Comparison of ENCODE assay signal across 11 mouse cellular contexts in genomic region chr13:99484905-99485304, GRCm38 (mm10). TPM values are rescaled to one million over a fixed set of nuclear protein-coding genes. Genes with fewer than 3 reads are reported as not detected.
A peak's percentile ranks its signal among the peaks of the same experiment; 100 is the strongest.
DNase-seq lines count a peak whose midpoint lies in the region; ATAC-seq and TF ChIP-seq lines count a peak whose summit lies in the region.
"Had no signal": no experiment of that assay in that cellular context is flagged by ENCODE, and none has a peak within 500 bp of the region (broad histone marks: within the 10 kb centered on the region; RNA-seq: fewer than 3 reads in every experiment).

No protein-coding gene starts in this region.

- H3K4me3 ChIP-seq in lung, embryonic 14.5 days (ENCODE audit: low read depth, low read length) = no peak overlapping the region
- H3K4me3 ChIP-seq in forebrain, postnatal 0 days (ENCODE audit: low read depth, low read length) = no peak overlapping the region
- H3K4me3 ChIP-seq: liver, embryonic 12.5 days had no signal

- H3K36me3 ChIP-seq in lung, embryonic 14.5 days (ENCODE audit: insufficient read depth) = no peaks in the 10 kb centered on the region
- H3K36me3 ChIP-seq in forebrain, postnatal 0 days (ENCODE audit: insufficient read depth) = peaks cover 16% of the 10 kb centered on the region; the same call in 1 of the 2 replicates
- H3K36me3 ChIP-seq: liver, embryonic 12.5 days had no signal

- H3K9me3 ChIP-seq in lung, embryonic 14.5 days (ENCODE audit: low read depth, low read length) = no peaks in the 10 kb centered on the region
- no peaks in the 10 kb centered on the region for H3K9me3 ChIP-seq in forebrain, postnatal 0 days (ENCODE audit: low read length)
- H3K9me3 ChIP-seq: liver, embryonic 12.5 days had no signal

- H3K4me2 ChIP-seq in lung, embryonic 14.5 days = no peak overlapping the region
- no peak overlapping the region for H3K4me2 ChIP-seq in forebrain, postnatal 0 days (ENCODE audit: low read depth)
- H3K4me2 ChIP-seq: liver, embryonic 12.5 days had no signal

- no peak overlapping the region for H3K9ac ChIP-seq in lung, embryonic 14.5 days
- H3K9ac ChIP-seq in forebrain, postnatal 0 days = no peak overlapping the region
- H3K9ac ChIP-seq: liver, embryonic 12.5 days had no signal

- no peaks in the 10 kb centered on the region for H3K4me1 ChIP-seq in lung, embryonic 14.5 days (ENCODE audit: insufficient read depth)
- H3K4me1 ChIP-seq in forebrain, postnatal 0 days (ENCODE audit: insufficient read depth) = peaks cover 19% of the 10 kb centered on the region
- H3K4me1 ChIP-seq: liver, embryonic 12.5 days had no signal

- peak overlapping the region; percentile 46; the same call in 1 of the 2 replicates for H3K27ac ChIP-seq in lung, embryonic 14.5 days (ENCODE audit: low read depth)
- peak overlapping the region; percentile 45; the same call in 1 of the 2 replicates for H3K27ac ChIP-seq in forebrain, postnatal 0 days (ENCODE audit: low read depth, low read length)
- H3K27ac ChIP-seq: liver, embryonic 12.5 days had no signal

- no peak for DNase-seq in frontal cortex, postnatal 14 days (ENCODE audit: low spot score in 2 of 2)
- DNase-seq in lung, embryonic 14.5 days = no peak
- no peak for DNase-seq in lung, postnatal 4 days
- DNase-seq in forebrain, postnatal 0 days = no peak
- DNase-seq in testis, postnatal 10 days (ENCODE audit: low spot score) = peak; percentile 67
- DNase-seq in kidney, adult 18-20 months = no peak
- DNase-seq in thymus, postnatal 36 days = no peak
- DNase-seq: adrenal gland, postnatal 14 days; B cell, adult 2 months had no signal

- H3K27me3 ChIP-seq in lung, embryonic 14.5 days (ENCODE audit: insufficient read depth, low read length) = no peaks in the 10 kb centered on the region
- no peaks in the 10 kb centered on the region for H3K27me3 ChIP-seq in forebrain, postnatal 0 days (ENCODE audit: insufficient read depth, low read length)
- H3K27me3 ChIP-seq: liver, embryonic 12.5 days had no signal

- TF ChIP-seq CTCF in lung, embryonic 14.5 days (IDR thresholded peaks at IDR 0.05; ENCODE audit: low read depth) = no peak
- no peak for TF ChIP-seq CTCF in forebrain, postnatal 0 days (IDR thresholded peaks at IDR 0.05; ENCODE audit: low read depth)

- ATAC-seq in frontal cortex, adult (ENCODE audit: low TSS enrichment) = peak; percentile 28; the same call in 1 of the 2 replicates
- 0 out of 2 replicates have a peak, but pooled peaks have one; percentile 45 for ATAC-seq in lung, embryonic 14.5 days (ENCODE audit: insufficient read depth)
- 0 out of 2 replicates have a peak, but pooled peaks have one; percentile 4 for ATAC-seq in forebrain, postnatal 0 days
- ATAC-seq: liver, embryonic 12.5 days had no signal

- WGBS in lung, embryonic 14.5 days = 59% methylated on average over 10 of the region's 10 CpGs
- whole genome bisulfite sequencing in forebrain, postnatal 0 days = 36% methylated on average over 10 of the region's 10 CpGs

RNA-seq across cellular contexts. Expression of gene Map1b, which starts 31.4 kb away (rescaled TPM):
- 72.2 and 73.3 TPM in 2 replicates for polyA plus RNA-seq in lung, embryonic 14.5 days (2014; fragmentation: Nextera tagmentation; extraction: Ambion mirVana)
- 589 and 781 TPM in 2 replicates for total RNA-seq in forebrain, postnatal 0 days (2014; rRNA removed)
- 1,169 and 2,082 TPM in 2 replicates for polyA plus RNA-seq in forebrain, postnatal 0 days (2015; fragmentation: Nextera tagmentation; extraction: Ambion mirVana)

Comparison
In these comparisons a context has a peak if more than half of its experiments do, and no peak if none do; other contexts are left out.
1. RNA of gene Map1b, which starts 31.4 kb away (polyA plus RNA-seq): 1,169 to 2,082 TPM in forebrain, postnatal 0 days; 72.2 to 73.3 TPM in lung, embryonic 14.5 days; every median in the first group is over 10 times any median in the second.
2. Peak in every context shown above with its lines, with median percentiles within 50 percentile points of each other: ATAC-seq.